Mouse (Mus musculus) B cell, adult 62 days (primary cell): ENCODE data around the gene Lztr1. TPM values are rescaled to one million over a fixed set of nuclear protein-coding genes. Genes with fewer than 3 reads are reported as not detected.

Source experiments
- total RNA-seq: library from RNA; stranded (reverse); gene quantifications from 4 replicates; pipeline ENCODE4 v1.2.4, GENCODE M21; 2023

Gene Lztr1
- total RNA-seq, result 47.7 to 57.0 TPM (median 53.3 TPM) in 4 replicates

DNA sequence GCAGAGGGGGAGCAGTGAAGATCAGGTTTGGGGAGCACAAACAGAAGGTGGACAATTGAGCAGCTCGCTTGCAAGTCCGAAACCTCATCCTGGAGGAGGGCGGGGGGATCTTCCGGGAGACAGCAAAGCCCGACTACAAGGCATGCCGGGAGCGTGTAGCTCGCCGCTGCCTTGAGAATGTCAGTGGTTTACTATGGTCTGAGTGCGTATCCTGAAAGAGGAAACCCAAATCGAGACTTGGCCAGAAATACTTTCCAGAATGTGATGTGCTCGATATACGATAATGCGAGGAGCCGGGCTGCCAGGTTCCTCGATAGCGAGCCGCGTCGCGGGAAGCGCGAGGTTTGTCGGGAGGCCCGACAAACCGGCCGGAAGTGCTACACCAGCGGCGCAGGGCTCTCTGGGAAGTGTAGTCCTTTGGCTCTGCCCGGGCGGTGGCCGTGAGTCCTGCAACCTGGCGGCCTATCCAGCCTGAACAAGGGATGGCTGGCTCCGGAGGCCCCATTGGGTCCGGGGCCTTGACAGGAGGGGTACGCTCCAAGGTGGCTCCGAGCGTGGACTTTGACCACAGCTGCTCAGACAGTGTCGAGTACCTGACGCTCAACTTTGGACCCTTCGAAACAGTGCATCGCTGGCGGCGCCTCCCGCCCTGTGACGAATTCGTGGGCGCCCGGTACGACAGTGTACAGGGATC is at the start of gene Lztr1:
Lztr1 (plus strand) TSS at position 143 of the 694 bp plus-strand sequence.

GRCm38 (mm10) chr16:17489469-17490111 is 18.9 kb upstream of the Lztr1 start, which contains the start of gene Aifm3:
Aifm3 (plus strand) TSS chr16:17489611.

DNA sequence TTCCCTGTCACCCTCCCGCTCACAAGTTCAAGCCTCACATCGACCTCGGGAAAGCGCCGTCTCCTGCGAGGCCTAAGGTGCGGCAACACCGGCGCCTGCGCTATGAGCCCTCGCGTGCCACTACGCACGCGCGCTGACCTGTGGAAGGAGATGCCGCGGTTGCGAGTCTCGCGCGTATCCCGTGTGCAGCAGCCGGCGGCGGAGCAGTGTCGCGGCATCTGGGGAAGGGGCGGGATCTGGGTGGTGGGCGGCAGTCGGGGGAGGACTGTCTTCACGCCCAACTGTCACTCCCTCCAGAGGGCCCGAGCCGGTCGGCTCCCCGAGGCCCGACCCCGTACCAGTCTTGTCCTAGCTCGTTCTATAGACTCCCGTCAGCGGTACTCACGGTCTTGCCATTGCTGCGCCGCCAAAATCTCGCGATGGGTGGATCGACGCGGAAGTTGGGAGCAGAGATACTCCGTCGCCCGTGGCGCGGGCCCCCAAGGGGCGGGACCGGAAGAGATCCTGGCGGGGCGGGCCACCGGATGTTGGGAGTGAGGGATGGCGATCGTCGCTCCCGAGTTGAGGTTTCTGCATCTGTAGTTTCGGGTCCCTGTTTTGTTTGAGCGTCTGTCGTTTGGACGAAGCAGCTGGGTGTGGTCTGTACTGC is 22.3 kb downstream of the Lztr1 start, which contains the start of gene Thap7:
Thap7 (minus strand) TSS at position 497 of the 649 bp plus-strand sequence.

GRCm38 (mm10) chr16:17561128-17561750 is 52.8 kb downstream of the Lztr1 start, which contains the start of gene Lrrc74b:
Lrrc74b (minus strand) TSS chr16:17561247.

GRCm38 (mm10) chr16:17561751-17562208 is 53.3 kb downstream of the Lztr1 start, which contains the start of gene P2rx6:
P2rx6 (plus strand) TSS chr16:17561885.

Other genes starting within 250 kb of the Lztr1 start
- gene Tmem191c, start 232.6 kb upstream of the Lztr1 start, total RNA-seq, result 9.1 to 15.8 TPM (median 14.3 TPM) in 4 replicates
- 0.27 TPM in 1 of 4 replicates, not detected in the others for gene Serpind1, start 177.3 kb upstream of the Lztr1 start, total RNA-seq
- gene Snap29, start 102.7 kb upstream of the Lztr1 start, total RNA-seq, result 60.0 to 64.2 TPM (median 62.2 TPM) in 4 replicates
- 121 to 147 TPM (median 138 TPM) in 4 replicates for gene Pi4ka, start 102.4 kb upstream of the Lztr1 start, total RNA-seq
- 47.4 to 55.6 TPM (median 52.0 TPM) in 4 replicates for gene Crkl, start 56.7 kb upstream of the Lztr1 start, total RNA-seq
- gene Aifm3, start 19.1 kb upstream of the Lztr1 start, total RNA-seq, result not detected in 4 replicates
- 25.2 to 39.4 TPM (median 32.4 TPM) in 4 replicates for gene Thap7, start 22.4 kb downstream of the Lztr1 start, total RNA-seq
- gene Lrrc74b, start 52.6 kb downstream of the Lztr1 start, total RNA-seq, result 0.31 TPM in 1 of 4 replicates, not detected in the others
- gene P2rx6, start 53.2 kb downstream of the Lztr1 start, total RNA-seq, result not detected in 4 replicates
- not detected in 4 replicates for gene Slc7a4, start 74.5 kb downstream of the Lztr1 start, total RNA-seq
- 45.7 to 50.9 TPM (median 48.8 TPM) in 4 replicates for gene Smpd4, start 110.7 kb downstream of the Lztr1 start, total RNA-seq
- not detected in 4 replicates for gene Ccdc74a, start 137.8 kb downstream of the Lztr1 start, total RNA-seq
- 129 to 145 TPM (median 134 TPM) in 4 replicates for gene Med15, start 224.2 kb downstream of the Lztr1 start, total RNA-seq